Mouse (Mus musculus): ENCODE data around the gene Fignl1.

The Fignl1 gene

GRCm38 (mm10) chr11:11769281-11769680 lies 39.5 kb downstream of the Fignl1 start:
- no peak for DNase-seq (ENCODE audit: low read depth in 1 of 2, low spot score in 2 of 2)

- no peak for DNase-seq (ENCODE audit: low read depth in 1 of 2, low spot score in 2 of 2)
Measured at GRCm38 (mm10) chr11:11768057-11768456, 40.7 kb downstream of the Fignl1 start.

- DNase-seq (ENCODE audit: low read depth in 1 of 2, low spot score in 2 of 2) = no peak
Measured at GRCm38 (mm10) chr11:11766736-11767135, 42.0 kb downstream of the Fignl1 start.

GRCm38 (mm10) chr11:11766105-11766504 lies 42.7 kb downstream of the Fignl1 start:
- peak in 1 of 2 experiments; percentile 42 for DNase-seq (ENCODE audit: low read depth in 1 of 2, low spot score in 2 of 2)

- DNase-seq (ENCODE audit: low read depth in 1 of 2, low spot score in 2 of 2) = no peak
Measured at GRCm38 (mm10) chr11:11765414-11765813, 43.3 kb downstream of the Fignl1 start.

- peak; percentile 64 to 73 for DNase-seq (ENCODE audit: low read depth in 1 of 2, low spot score in 2 of 2)
Measured at GRCm38 (mm10) chr11:11763211-11763666, 45.5 kb downstream of the Fignl1 start.

GRCm38 (mm10) chr11:11758883-11759282 lies 49.9 kb downstream of the Fignl1 start:
- DNase-seq (ENCODE audit: low read depth in 1 of 2, low spot score in 2 of 2) = no peak

- DNase-seq (ENCODE audit: low read depth in 1 of 2, low spot score in 2 of 2) = no peak
Measured at GRCm38 (mm10) chr11:11758121-11758520, 50.6 kb downstream of the Fignl1 start.

GRCm38 (mm10) chr11:11752859-11753258 lies 55.9 kb downstream of the Fignl1 start:
- no peak for DNase-seq (ENCODE audit: low read depth in 1 of 2, low spot score in 2 of 2)

GRCm38 (mm10) chr11:11751091-11751490 lies 57.7 kb downstream of the Fignl1 start:
- no peak for DNase-seq (ENCODE audit: low read depth in 1 of 2, low spot score in 2 of 2)

GRCm38 (mm10) chr11:11744222-11744621 lies 64.5 kb downstream of the Fignl1 start:
- DNase-seq (ENCODE audit: low read depth in 1 of 2, low spot score in 2 of 2) = no peak

- peak; percentile 19 to 49 for DNase-seq (ENCODE audit: low read depth in 1 of 2, low spot score in 2 of 2)
Measured at GRCm38 (mm10) chr11:11742626-11743025, 66.1 kb downstream of the Fignl1 start.

GRCm38 (mm10) chr11:11741574-11741973 lies 67.2 kb downstream of the Fignl1 start:
- DNase-seq (ENCODE audit: low read depth in 1 of 2, low spot score in 2 of 2) = no peak

GRCm38 (mm10) chr11:11740603-11741002 lies 68.2 kb downstream of the Fignl1 start:
- no peak for DNase-seq (ENCODE audit: low read depth in 1 of 2, low spot score in 2 of 2)

- DNase-seq (ENCODE audit: low read depth in 1 of 2, low spot score in 2 of 2) = no peak
Measured at GRCm38 (mm10) chr11:11739054-11739453, 69.7 kb downstream of the Fignl1 start.

GRCm38 (mm10) chr11:11737562-11737961 lies 71.2 kb downstream of the Fignl1 start:
- DNase-seq (ENCODE audit: low read depth in 1 of 2, low spot score in 2 of 2) = no peak
